Mouse (Mus musculus): ENCODE results near the gene Mthfd2l.
A peak's percentile ranks its signal among the peaks of the same experiment; 100 is the strongest.

The Mthfd2l gene

DNA sequence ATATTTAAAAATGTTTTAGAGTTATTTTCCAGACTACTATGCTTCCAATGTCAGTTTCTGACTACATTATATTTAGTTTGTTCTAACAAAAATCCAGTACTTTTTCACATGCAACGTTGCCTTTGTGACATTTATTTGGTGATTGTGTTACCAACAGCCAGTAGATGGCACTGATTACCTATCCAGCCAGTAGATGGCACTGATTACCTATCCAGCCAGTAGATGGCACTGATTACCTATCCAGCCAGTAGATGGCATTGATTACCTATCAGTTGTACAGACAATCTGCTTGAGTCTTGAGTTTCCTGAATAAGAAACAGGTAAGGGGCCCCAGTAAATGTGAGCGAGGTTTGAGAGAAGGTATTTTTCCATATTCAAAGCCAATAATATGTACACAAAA, 20.6 kb downstream of the Mthfd2l start:
- peak; percentile 19 for DNase-seq

DNA sequence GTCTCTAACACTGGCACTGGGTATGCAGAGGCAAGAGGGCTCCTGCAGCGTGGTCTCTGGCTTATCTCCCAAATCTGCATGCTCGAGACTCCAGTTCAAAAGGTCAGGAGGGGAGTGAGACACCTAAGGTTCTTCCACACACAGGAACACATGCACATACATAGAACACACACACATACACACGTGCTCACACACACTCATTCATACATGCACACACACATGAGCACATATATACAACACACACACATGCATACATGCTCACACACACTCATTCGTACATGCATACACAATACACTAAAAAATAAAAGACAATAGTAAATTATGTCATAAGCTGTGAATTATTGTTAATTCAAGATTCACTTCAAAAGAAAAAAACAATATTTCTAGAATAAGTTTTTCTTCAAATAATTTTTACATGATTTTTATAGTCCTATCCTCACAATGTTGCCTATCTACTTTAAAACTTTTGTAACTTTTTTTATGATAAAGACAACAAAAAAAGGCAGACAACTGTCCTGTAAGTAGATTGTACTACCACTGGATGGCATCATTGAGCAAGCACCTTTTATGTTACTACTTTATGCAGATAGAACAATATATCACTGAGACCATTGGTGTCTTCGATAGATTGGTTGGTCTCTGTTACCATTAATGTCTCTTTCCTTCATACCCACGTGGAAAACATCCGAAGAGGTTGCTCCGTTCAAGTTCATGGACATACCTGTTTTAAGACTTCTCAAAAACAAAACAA, 22.0 kb downstream of the Mthfd2l start:
- no peak for DNase-seq

DNA sequence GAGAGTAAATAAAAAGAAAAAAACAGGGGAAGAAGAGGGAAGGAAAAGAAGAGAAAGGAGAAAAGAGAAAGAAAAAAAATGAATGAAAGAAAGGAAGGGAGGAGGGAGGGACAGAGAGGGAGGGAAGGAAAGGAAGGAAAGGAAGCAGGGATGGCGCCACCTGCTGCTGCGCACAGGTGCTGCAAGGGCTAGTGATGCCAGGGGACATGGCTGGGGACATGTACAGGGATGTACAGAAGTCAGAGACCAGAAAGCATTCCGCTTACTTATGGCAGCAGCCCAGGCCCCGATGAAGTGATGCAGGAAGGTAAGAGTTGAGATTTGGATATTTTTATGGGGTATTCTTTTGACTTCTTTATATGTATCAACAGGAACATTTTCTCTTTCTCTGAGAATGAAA, 33.4 kb downstream of the Mthfd2l start:
- peak; percentile 35 for DNase-seq

DNA sequence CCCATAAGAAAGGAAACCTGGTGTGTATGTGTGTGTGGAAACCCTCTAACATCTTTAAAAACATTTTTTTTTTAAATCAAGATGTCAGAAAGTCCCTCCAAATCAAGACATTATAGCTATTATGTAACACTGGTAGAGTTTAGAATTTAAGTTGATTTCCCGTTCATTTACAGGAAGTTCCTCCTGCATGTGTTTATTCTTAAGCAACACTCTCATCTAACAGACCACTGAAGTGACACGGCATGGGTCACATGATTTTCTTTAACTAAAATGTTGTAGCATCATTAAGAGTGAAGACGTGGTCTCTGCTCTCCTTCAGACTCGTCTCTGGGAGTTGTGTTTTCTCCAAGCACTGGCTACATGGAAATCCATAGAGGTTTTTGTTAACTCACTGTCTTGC, 33.8 kb downstream of the Mthfd2l start:
- DNase-seq: no peak

DNA sequence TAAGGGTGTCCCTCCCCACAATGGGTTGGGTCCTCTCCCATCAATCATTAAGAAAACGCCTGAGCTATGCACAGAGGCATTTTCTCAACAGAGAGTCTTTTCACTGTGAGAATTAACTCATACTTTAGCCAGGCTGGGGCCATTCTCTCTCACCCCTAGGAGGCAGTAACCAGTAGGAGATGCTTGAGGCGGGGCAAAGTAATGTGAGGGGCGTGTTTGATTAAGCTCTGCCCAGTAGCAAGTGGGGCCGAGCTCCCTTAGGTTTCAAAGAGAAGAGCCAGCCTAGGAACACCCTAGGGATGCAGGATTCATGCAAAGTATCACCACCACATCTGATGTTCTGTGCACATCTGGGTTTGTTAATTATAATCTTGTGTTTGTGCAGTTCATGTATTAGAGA, 34.5 kb downstream of the Mthfd2l start:
- DNase-seq: no peak

DNA sequence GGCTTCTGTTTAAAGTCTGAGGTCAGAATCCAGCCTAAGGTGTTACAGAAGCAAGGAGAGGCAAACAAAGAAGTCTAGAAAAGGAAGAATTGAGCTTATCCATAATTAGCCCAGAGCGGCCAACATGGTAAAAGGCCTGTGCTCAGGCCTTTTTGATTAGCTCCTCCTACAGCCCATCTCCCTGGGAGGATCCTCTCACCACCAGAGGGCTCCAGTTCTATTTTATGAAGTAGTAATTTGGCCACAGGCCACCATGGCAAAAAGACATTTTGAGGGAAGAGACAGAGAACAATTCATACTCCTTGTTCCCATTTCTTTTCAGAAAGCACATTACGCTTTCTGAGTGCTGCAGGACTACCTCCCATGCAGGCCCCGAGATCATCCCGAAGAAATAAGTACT, 46.3 kb downstream of the Mthfd2l start:
- peak; percentile 55 for DNase-seq

DNA sequence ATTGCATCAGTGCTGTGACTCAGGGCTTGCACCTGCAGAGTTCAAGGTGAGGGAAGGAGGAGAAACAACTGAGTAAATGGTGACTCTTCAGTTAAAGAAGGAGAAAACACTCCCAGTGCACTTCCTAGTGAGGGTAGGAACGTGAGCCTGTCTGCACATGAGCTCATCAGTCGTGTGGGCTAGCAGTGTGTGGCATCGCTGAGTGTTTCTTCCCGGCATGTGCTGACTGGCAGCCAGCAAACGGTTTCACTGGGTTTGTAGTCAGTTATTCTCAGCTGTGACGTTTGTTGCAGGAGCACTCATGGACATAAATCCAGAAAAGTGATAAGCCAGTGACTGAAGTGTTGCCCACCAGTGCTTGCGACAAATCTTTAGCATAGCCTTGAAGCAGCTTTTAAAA, 49.4 kb downstream of the Mthfd2l start:
- no peak for DNase-seq

DNA sequence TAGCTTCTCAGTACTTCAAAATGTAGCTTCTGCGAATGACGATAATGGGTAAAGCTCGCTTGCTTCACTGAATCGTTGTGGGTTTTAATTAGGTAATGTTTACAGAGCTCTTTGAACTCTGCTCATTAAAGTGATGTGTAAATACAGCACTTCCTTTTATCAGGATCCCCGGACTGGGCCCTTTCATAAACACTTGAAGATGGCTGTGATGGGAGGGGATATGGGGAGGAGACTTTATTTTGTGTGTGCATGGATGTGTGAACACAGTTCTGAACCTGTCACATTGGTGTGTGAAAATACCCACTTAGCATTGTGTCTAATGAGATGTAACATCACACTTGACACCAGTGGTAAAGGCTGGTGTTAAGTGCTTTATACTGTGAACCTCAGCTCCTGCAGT, 56.7 kb downstream of the Mthfd2l start:
- no peak for DNase-seq

DNA sequence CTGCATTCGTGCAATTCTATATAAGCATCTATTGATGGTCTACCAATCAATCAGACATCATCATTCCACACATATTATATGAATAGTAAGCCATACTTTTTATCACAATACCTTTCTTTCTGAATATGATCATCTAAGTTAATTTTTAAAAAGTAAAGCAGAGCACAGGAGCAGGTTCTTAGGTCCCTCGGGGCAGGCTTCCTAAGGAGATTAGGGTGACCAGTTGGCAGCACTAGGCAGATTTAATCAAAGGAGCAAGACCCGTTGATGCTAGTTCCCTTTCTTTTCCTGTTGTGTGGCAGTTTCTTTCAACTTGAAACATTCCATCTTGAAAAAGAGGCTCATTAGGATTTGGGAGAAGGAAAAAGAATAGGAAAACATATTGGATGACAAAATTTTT, 57.2 kb downstream of the Mthfd2l start:
- DNase-seq: no peak

DNA sequence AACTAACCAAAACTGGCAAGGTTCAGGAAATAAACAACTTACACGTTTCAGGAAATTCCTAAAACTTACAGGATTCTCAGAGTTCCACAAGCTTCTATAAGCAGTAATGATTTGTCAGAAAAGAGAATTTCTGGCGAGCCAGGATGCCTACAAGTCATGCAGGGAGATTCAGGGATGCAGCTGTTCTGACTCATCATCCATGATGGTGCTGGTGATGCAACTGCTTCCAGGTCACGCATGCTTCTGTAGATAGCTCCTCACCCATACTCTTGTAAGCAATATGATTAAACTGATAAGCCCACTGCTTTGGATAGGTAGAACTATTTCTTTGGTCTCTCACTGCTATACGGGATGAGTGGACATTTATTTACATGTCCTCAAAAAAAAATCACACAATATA, 57.7 kb downstream of the Mthfd2l start:
- DNase-seq: no peak

DNA sequence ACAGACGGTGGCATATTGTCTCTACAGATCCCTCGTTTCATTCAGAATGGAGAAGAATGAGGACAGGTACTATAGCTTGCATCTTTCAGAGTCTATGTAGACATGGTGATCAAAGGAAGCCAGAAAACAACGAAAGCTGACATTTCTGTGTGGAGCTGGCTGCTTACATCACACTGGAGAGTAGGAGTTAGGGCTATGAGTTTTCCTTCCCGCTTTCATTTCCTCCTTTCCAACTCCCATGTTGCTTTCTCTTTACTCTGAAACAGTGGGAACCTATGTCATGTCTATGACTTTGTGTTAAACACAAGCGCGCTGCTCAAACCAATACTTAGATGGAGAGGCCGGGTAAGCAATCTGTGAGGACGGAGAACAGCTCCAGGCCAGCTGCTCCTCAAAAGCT, 69.0 kb downstream of the Mthfd2l start:
- no peak for DNase-seq

DNA sequence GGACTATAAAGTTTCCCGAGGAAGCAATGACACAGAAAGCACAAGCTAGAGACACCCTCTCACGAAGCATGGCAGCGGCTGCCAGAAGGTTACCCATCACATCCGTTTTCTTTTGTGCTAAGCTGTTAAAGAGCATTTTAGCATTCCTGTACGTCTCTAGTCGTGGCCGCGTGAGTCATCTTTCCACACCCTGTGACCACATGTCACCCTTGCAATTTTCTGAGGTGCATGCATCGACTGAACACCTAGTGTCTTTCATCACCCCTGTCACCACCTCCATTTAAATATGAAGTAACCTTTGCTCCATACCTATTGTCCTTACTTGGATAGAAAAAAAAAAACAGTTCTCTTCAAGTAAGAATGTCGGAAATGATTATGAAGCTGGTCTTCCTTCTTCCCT, 84.3 kb downstream of the Mthfd2l start:
- DNase-seq: no peak

DNA sequence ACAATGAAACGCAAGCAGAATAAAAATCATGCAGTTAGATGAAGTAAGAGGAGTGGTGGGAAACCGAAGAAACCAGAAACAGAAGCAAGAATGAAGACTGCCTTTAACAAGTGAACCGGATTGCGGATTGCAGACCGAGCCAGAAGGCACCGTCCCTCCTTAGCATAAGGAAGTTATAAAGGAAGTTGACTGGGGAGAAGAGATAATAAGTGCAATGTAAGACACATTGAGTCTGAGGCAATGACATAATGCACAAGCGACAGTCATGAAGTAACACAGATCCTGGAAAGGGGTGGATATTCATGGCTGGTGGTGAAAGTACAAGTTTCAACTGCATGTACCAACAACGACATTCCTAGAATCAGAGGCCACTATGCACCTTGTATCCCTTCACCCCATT, 92.2 kb downstream of the Mthfd2l start:
- DNase-seq: no peak

DNA sequence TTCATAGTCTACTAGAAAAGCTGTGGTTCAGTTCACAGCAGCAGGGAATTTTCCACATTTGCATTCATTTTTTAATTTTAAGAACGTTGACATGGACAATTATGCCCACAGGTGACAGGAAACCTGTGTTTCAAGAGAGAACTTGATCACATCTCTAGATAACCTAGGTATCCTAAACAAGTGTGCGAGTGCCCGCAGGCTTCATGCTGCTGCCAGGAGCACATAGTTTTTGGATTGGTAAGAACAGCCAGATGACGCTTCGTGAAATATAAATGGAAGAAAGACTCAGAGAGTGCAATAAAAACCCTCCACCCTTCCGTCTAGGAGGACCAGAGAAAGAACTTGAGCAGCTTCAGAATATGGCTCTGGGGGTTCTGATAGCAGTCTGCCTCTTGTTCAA, 96.2 kb downstream of the Mthfd2l start, which contains the start of gene Epgn:
Epgn (plus strand) TSS at position 301 of the 400 bp plus-strand sequence.
- no peak for DNase-seq

DNA sequence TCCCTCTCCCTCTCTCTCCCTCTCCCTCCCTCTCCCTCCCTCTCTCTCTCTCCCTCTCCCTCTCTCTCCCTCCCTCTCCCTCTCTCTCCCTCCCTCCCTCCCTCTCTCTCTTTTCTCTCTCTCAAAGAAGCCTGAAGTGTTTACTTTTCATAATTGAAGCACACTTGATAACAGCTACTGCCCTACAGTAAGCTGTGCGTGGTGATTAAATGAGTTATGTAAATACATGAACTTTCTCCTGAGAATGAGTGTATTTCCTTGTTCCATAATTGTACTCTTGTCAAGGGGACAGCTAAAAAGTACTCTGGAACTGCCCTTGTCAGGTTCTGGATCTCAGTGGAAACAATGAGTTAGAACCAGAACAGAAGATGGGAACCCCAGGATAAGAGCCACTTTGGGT, 96.9 kb downstream of the Mthfd2l start:
- no peak for DNase-seq

DNA sequence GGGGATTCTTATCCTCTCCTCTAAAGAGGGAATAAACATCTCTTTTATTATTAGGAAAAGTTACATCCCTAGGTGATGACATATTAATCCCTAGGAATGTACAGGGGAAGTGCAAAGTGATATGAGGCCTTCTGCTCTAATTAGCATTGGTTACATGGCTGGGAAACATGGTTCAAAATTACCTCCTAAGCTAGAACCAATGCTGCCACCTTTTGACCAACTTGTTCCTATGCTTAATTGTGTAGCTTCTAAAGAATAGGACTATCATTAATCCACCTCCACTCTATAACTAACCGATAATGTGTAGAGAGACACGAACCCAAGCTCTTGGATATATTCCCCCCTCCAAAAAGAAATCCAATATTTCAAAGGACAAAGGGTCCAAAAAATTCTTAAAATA, 99.7 kb downstream of the Mthfd2l start:
- no peak for DNase-seq

DNA sequence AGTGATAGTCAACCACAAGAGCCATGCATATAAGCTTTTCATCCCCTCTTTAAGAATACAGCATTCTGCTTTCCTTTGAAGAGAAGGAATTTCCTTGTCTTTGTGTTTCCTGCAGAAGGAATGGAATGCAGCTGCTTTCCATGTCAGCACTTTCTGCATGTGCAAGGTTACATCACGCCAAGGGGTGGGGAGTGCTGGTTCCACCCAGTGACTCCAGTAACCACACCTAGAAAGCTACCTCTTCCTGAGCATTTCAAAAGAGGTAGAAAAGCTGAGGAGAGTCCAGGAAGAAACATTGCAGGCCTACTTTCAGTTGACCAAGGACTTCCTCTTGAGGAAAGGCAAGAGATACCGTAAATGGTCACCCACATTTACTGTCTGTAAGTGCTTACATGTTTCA, 104.4 kb downstream of the Mthfd2l start:
- no peak for DNase-seq

DNA sequence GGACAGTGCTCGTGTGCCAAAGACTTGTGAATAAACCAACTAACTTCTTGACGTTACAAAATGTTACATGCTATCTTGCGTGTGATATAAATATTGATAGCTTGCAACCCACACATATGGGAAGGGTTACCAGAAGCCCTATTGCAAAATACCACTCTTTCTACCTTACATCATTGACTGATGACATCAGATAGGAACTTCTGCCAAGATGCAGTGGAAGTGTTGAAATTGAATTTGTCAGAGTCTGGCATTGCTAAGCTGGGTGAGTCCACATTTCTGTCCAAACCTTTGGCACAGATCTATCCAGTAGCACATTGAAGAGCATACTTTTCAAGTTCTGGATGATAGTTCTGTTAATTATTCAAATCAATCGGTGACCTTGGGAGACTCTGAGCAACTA, 105.7 kb downstream of the Mthfd2l start:
- DNase-seq: no peak

DNA sequence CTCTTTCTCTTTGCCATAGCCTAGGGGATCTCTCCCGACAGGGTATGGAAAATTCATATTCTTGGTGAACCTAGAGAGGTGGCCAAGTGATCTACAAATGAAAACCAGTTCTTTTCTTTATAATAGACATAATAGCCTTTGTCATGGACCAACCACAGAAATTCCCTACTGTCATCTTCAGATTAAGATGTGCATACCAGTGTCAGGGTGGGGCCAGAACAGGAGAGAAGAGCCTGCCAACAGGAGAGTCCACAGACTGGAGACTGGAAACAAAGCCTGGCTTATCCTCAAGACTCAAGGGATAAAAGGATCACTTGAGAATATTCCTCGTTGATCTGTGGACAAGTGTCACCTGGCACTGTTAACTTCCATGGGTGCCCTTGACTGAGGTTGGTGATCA, 106.8 kb downstream of the Mthfd2l start:
- no peak for DNase-seq

DNA sequence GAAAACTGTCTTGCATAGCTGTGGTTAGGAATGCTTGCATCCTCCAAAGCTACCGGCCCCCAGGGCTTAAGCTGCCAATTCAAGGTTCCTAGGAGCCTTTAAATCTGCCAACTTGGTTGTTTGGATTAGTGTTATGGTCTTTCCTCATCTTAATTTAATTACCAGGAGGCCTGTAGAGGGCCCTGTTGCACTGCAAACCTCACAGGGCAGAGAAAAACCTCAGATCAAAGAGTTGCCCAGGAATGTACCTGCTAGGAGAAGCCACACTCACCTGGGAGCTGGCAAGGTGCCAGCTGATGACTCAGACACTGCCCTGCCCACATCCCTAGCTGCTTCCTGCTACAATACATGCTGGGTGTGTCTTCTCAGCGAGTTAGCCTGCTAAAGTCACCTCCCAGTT, 107.6 kb downstream of the Mthfd2l start:
- DNase-seq: peak; percentile 32

DNA sequence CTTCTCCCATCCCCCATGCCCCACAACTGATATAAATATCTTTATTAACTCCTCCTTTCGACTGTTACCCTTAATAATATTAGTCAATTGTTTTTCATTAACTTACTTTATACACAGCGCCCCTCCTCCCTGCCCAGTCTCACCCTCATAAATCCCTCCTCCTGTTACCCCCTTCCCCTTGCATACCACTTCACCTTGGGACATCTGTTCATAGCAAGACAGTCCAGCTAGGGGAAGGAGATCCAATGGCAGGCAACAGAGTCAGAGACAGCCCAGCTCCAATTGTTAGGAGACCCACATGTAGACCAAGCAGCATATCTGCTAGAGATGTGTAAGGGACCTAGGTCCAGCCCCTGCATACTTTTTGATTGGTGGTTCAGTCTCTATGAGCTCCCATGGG, 108.0 kb downstream of the Mthfd2l start:
- no peak for DNase-seq

DNA sequence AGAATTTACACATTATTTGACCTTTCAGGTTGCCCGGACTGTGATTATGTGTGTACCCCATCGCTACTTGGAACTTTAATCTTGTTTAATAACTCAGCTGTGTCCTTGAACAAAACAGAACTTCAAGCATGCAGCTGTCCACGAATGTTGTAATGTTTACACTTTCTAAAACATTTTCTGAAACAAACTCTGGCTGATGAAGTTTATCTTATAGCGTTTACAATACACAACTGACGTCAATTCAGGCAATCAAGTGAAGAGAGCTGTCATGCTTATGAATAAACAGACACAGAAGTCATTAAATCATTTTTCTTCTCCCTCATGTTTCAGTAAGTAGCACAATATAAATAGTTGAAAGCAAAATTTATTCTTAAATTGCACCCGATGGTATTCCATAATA, 117.1 kb downstream of the Mthfd2l start:
- no peak for DNase-seq

DNA sequence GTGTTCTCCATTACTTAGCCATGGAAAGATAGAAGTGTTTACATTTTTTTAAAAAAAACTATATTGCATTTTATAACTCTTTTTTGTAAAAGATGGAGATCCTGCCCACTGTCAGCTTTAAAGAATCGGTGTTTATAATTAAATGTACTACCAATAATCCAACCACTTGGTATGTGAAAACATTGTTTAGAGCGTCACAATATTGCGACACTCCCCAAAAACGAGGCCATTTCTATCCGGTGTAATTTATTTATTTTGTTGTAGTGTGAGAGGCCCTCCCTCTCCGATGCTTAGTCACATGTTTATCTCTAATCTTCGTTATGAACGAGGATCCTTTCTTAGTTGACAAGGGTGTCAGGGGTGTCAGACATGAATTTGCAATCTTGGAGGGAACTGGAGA, 117.5 kb downstream of the Mthfd2l start:
- no peak for DNase-seq
